Mouse (Mus musculus) heart, adult 2 months (tissue): ENCODE measurements around the gene Akap2. TPM values are rescaled to one million over a fixed set of nuclear protein-coding genes. Genes with fewer than 3 reads are reported as not detected.

Experiments
- DNase-seq, 2 experiments: peaks; one replicate each; pipeline ENCODE4 v3.0.0; 2021
- H3K27ac ChIP-seq: fragments of 200-600 bp; 2 replicates; pipeline ENCODE4 v1.8.1; 2022
- H3K27me3 ChIP-seq: fragments of 200-500 bp; 2 replicates; pipeline ENCODE4 v1.6.1; 2012; ENCODE audit warnings: mild to moderate bottlenecking, low read length, inconsistent platforms, mixed read lengths; ENCODE audit not compliant: control insufficient read depth, insufficient read depth
- H3K36me3 ChIP-seq: fragments of 200-500 bp; 2 replicates; pipeline ENCODE4 v1.6.1; 2012; ENCODE audit warnings: low read length, inconsistent platforms; ENCODE audit not compliant: control insufficient read depth, insufficient read depth
- H3K4me1 ChIP-seq: fragments of 200-500 bp; 2 replicates; pipeline ENCODE4 v1.6.1; 2011; ENCODE audit warnings: low read length; ENCODE audit not compliant: control insufficient read depth, insufficient read depth
- H3K4me3 ChIP-seq: fragments of 200-600 bp; 2 replicates; pipeline ENCODE4 v1.8.1; 2022
- H3K79me2 ChIP-seq: fragments of 200-500 bp; replicated peaks from 2 replicates; pipeline ENCODE4 v1.6.1; 2012; ENCODE audit warnings: mild to moderate bottlenecking, inconsistent platforms, low read length, moderate library complexity, mixed read lengths; ENCODE audit not compliant: control insufficient read depth, insufficient read depth
- H3K9ac ChIP-seq: fragments of 200-500 bp; 2 replicates; pipeline ENCODE4 v1.6.1; 2012; ENCODE audit warnings: low read depth, mild to moderate bottlenecking, control low read depth, inconsistent platforms, low read length, mixed read lengths
- CTCF ChIP-seq: fragments of 200-600 bp; IDR thresholded peaks from 2 replicates; pipeline ENCODE4 v1.8.1; 2022; ENCODE audit warnings: antibody characterized with exemption, mild to moderate bottlenecking, moderate library complexity
- EP300 ChIP-seq: fragments of 200-500 bp; IDR thresholded peaks from 2 replicates; pipeline ENCODE4 v1.6.1; 2011; ENCODE audit warnings: low read depth, low read length, control low read depth; ENCODE audit not compliant: insufficient read depth
- POLR2A ChIP-seq: fragments of 200-500 bp; IDR thresholded peaks from 2 replicates; pipeline ENCODE4 v1.6.1; 2011; ENCODE audit warnings: mild to moderate bottlenecking, low read depth, low read length, control low read depth; ENCODE audit not compliant: insufficient read depth
- WGBS: fragments of 180-500 bp; shearing (Covaris S2); methylation state at CpG from one replicate; pipeline ENCODE4 v1.1.7; 2018; 5-methylcytosine and 5-hydroxymethylcytosine counted together
- intact Hi-C: fragments of 180-260 bp; cut with DNase I; formaldehyde crosslinking; loops from one replicate; pipeline ENCODE4 v1.15.1; 2025
- polyA plus RNA-seq: library from polyadenylated mRNA; depleted of rRNA; stranded (reverse); fragments of >200 nt; gene quantifications from 2 replicates; pipeline ENCODE4 v1.2.3, GENCODE M21; 2012
- total RNA-seq, 2 experiments: library from RNA; stranded (reverse); gene quantifications; 2 replicates each; pipeline ENCODE4 v1.2.3; 2021

Akap2 gene
- total and polyA plus RNA-seq, 3 experiments: 72.4 to 106 (median 86.4) TPM

GRCm38 (mm10) chr4:57802411-57802810 is 85.0 kb downstream of the Akap2 start:
- intact Hi-C loops: no loop called here
- Histone ChIP-seq H3K4me1 (peaks cover 16% of the 10 kb centered on the region), H3K9ac (no peak overlapping the region), H3K36me3 (peaks cover 11% of the 10 kb centered on the region), H3K27me3 (no peaks in the 10 kb centered on the region), H3K79me2 (peaks cover 4% of the 10 kb centered on the region), H3K27ac (peak overlapping the region; percentile 27), H3K4me3 (no peak overlapping the region)
- TF ChIP-seq EP300 (no peak), CTCF (no peak), POLR2A (no peak)
- 75% methylated on average over 3 of the region's 3 CpGs for WGBS
- DNase-seq: no peak

- Histone ChIP-seq H3K27me3 (no peaks in the 10 kb centered on the region), H3K36me3 (peaks cover 11% of the 10 kb centered on the region), H3K27ac (no peak overlapping the region), H3K4me3 (no peak overlapping the region), H3K4me1 (peaks cover 14% of the 10 kb centered on the region), H3K9ac (no peak overlapping the region), H3K79me2 (peaks cover 5% of the 10 kb centered on the region)
- intact Hi-C loops: no loop called here
- DNase-seq: no peak
- 49% methylated on average over 6 of the region's 6 CpGs for WGBS
- TF ChIP-seq POLR2A (no peak), CTCF (no peak)
Measured at GRCm38 (mm10) chr4:57804902-57805301, 87.4 kb downstream of the Akap2 start.

- H3K27ac ChIP-seq: peak overlapping the region; percentile 17; the same call in 1 of the 2 replicates
- no peaks in the 10 kb centered on the region for H3K27me3 ChIP-seq
- WGBS: 44% methylated on average over 4 of the region's 4 CpGs
- peaks cover 23% of the 10 kb centered on the region for H3K4me1 ChIP-seq
- H3K36me3 ChIP-seq: peaks cover 6% of the 10 kb centered on the region; the same call in 1 of the 2 replicates
- peaks cover 6% of the 10 kb centered on the region for H3K79me2 ChIP-seq
- TF ChIP-seq CTCF: no peak
- no peak for TF ChIP-seq POLR2A
- no peak for TF ChIP-seq EP300
- DNase-seq: no peak
- intact Hi-C loops: no loop called here
- H3K9ac ChIP-seq: no peak overlapping the region
- no peak overlapping the region for H3K4me3 ChIP-seq
Measured at GRCm38 (mm10) chr4:57809449-57809848, 92.0 kb downstream of the Akap2 start.

GRCm38 (mm10) chr4:57812075-57812474 is 94.6 kb downstream of the Akap2 start:
- 84% methylated on average over 1 of the region's 1 CpGs for WGBS
- no peak overlapping the region for H3K4me3 ChIP-seq
- H3K36me3 ChIP-seq: peaks cover 9% of the 10 kb centered on the region
- intact Hi-C loops: loop anchor here (2.0 kb wide), 2 partner anchors 13 to 17 kb away; no protein-coding TSS in a partner anchor
- H3K27ac ChIP-seq: peak overlapping the region; percentile 72
- peaks cover 19% of the 10 kb centered on the region for H3K4me1 ChIP-seq
- H3K79me2 ChIP-seq: peaks cover 5% of the 10 kb centered on the region
- TF ChIP-seq POLR2A: no peak
- TF ChIP-seq EP300: no peak
- no peaks in the 10 kb centered on the region for H3K27me3 ChIP-seq
- no peak for DNase-seq
- H3K9ac ChIP-seq: no peak overlapping the region

GRCm38 (mm10) chr4:57812916-57813575 is 95.6 kb downstream of the Akap2 start:
- TF ChIP-seq POLR2A: no peak
- peak; percentile 90 for TF ChIP-seq EP300
- Histone ChIP-seq H3K4me3 (no peak overlapping the region), H3K9ac (no peak overlapping the region), H3K36me3 (peaks cover 9% of the 10 kb centered on the region), H3K79me2 (peaks cover 3% of the 10 kb centered on the region), H3K4me1 (peaks cover 19% of the 10 kb centered on the region), H3K27me3 (no peaks in the 10 kb centered on the region), H3K27ac (peak overlapping the region; percentile 77)
- 10% methylated on average over 7 of the region's 7 CpGs for WGBS
- peak; percentile 50 to 76 for DNase-seq
- intact Hi-C loops: loop anchor here (1.0 to 2.0 kb wide), 4 partner anchors 14 to 140 kb away; no protein-coding TSS in a partner anchor

- 57% methylated on average over 4 of the region's 4 CpGs for WGBS
- H3K4me1 ChIP-seq: peaks cover 19% of the 10 kb centered on the region
- H3K27me3 ChIP-seq: no peaks in the 10 kb centered on the region
- peaks cover 3% of the 10 kb centered on the region for H3K79me2 ChIP-seq
- peak overlapping the region; percentile 67 for H3K27ac ChIP-seq
- peaks cover 9% of the 10 kb centered on the region for H3K36me3 ChIP-seq
- no peak overlapping the region for H3K4me3 ChIP-seq
- TF ChIP-seq POLR2A (no peak), EP300 (no peak), CTCF (no peak)
- intact Hi-C loops: loop anchor here (1.0 to 2.0 kb wide), 4 partner anchors 15 to 140 kb away; no protein-coding TSS in a partner anchor
- no peak overlapping the region for H3K9ac ChIP-seq
- peak in 1 of 2 experiments; percentile 27 for DNase-seq
Measured at GRCm38 (mm10) chr4:57813576-57813945, 96.1 kb downstream of the Akap2 start.
